Mouse (Mus musculus): ENCODE measurements at regions not wholly inside any gene's neighbourhood (a gene's known extent, or its start where the extent isn't known, plus 50 kb on each side); places are given as distances from the start of the nearest gene placed in this dataset.

GRCm38 (mm10) chr2:117820708-117821107, 291.0 kb upstream of the Thbs1 start:
- no peaks in the 10 kb centered on the region for H3K27me3 ChIP-seq (replicated peaks; ENCODE audit: control insufficient read depth, insufficient read depth, low read length)
- ATAC-seq (no peak), DNase-seq (ENCODE audit: low spot score) (no peak)
- H3K4me1 ChIP-seq (ENCODE audit: control insufficient read depth, insufficient read depth, low read length): no peaks in the 10 kb centered on the region
- H3K9ac ChIP-seq (ENCODE audit: low read length): no peak overlapping the region
- H3K27ac ChIP-seq (ENCODE audit: low read depth, low read length): no peak overlapping the region
- no peak overlapping the region for H3K4me3 ChIP-seq (ENCODE audit: low read depth, low read length)
- no peak overlapping the region for H3K4me2 ChIP-seq (ENCODE audit: low read length)
- H3K9me3 ChIP-seq (replicated peaks; ENCODE audit: control insufficient read depth, low read length): no peaks in the 10 kb centered on the region
- no peaks in the 10 kb centered on the region for H3K36me3 ChIP-seq (ENCODE audit: control insufficient read depth, insufficient read depth, low read length)

- Histone ChIP-seq H3K36me3 (ENCODE audit: control insufficient read depth, insufficient read depth, low read length) (no peaks in the 10 kb centered on the region), H3K27ac (ENCODE audit: low read depth, low read length) (no peak overlapping the region), H3K4me2 (ENCODE audit: low read length) (no peak overlapping the region), H3K9me3 (replicated peaks; ENCODE audit: control insufficient read depth, low read length) (no peaks in the 10 kb centered on the region), H3K9ac (ENCODE audit: low read length) (no peak overlapping the region), H3K27me3 (replicated peaks; ENCODE audit: control insufficient read depth, insufficient read depth, low read length) (no peaks in the 10 kb centered on the region), H3K4me3 (ENCODE audit: low read depth, low read length) (no peak overlapping the region), H3K4me1 (ENCODE audit: control insufficient read depth, insufficient read depth, low read length) (no peaks in the 10 kb centered on the region)
- WGBS: 77% methylated on average over 8 of the region's 8 CpGs
- DNase-seq (ENCODE audit: low spot score) (no peak), ATAC-seq (no peak)
Measured at GRCm38 (mm10) chr2:117825088-117825487, 286.6 kb upstream of the Thbs1 start.

- DNase-seq (ENCODE audit: low spot score) (no peak), ATAC-seq (no peak)
- Histone ChIP-seq H3K4me1 (ENCODE audit: control insufficient read depth, insufficient read depth, low read length) (no peaks in the 10 kb centered on the region), H3K36me3 (ENCODE audit: control insufficient read depth, insufficient read depth, low read length) (no peaks in the 10 kb centered on the region), H3K9ac (ENCODE audit: low read length) (no peak overlapping the region), H3K27me3 (replicated peaks; ENCODE audit: control insufficient read depth, insufficient read depth, low read length) (no peaks in the 10 kb centered on the region), H3K4me2 (ENCODE audit: low read length) (no peak overlapping the region), H3K4me3 (ENCODE audit: low read depth, low read length) (no peak overlapping the region), H3K27ac (ENCODE audit: low read depth, low read length) (no peak overlapping the region), H3K9me3 (replicated peaks; ENCODE audit: control insufficient read depth, low read length) (no peaks in the 10 kb centered on the region)
- WGBS: 89% methylated on average over 3 of the region's 3 CpGs
Measured at GRCm38 (mm10) chr2:117827278-117827677, 284.4 kb upstream of the Thbs1 start.

GRCm38 (mm10) chr2:117838387-117838786, 273.3 kb upstream of the Thbs1 start:
- Histone ChIP-seq H3K4me3 (ENCODE audit: low read depth, low read length) (no peak overlapping the region), H3K9ac (ENCODE audit: low read length) (no peak overlapping the region), H3K9me3 (replicated peaks; ENCODE audit: control insufficient read depth, low read length) (no peaks in the 10 kb centered on the region), H3K4me2 (ENCODE audit: low read length) (no peak overlapping the region), H3K4me1 (ENCODE audit: control insufficient read depth, insufficient read depth, low read length) (no peaks in the 10 kb centered on the region), H3K27me3 (replicated peaks; ENCODE audit: control insufficient read depth, insufficient read depth, low read length) (no peaks in the 10 kb centered on the region), H3K36me3 (ENCODE audit: control insufficient read depth, insufficient read depth, low read length) (no peaks in the 10 kb centered on the region), H3K27ac (ENCODE audit: low read depth, low read length) (no peak overlapping the region)
- DNase-seq (ENCODE audit: low spot score) (no peak), ATAC-seq (no peak)
- WGBS: 79% methylated on average over 2 of the region's 2 CpGs

- H3K9ac ChIP-seq (ENCODE audit: low read length): no peak overlapping the region
- no peak for DNase-seq (ENCODE audit: low spot score)
- ATAC-seq: no peak
- WGBS: 94% methylated on average over 1 of the region's 1 CpGs
- H3K4me1 ChIP-seq (ENCODE audit: control insufficient read depth, insufficient read depth, low read length): no peaks in the 10 kb centered on the region
- H3K4me3 ChIP-seq (ENCODE audit: low read depth, low read length): no peak overlapping the region
- no peaks in the 10 kb centered on the region for H3K9me3 ChIP-seq (replicated peaks; ENCODE audit: control insufficient read depth, low read length)
- H3K4me2 ChIP-seq (ENCODE audit: low read length): no peak overlapping the region
- H3K27me3 ChIP-seq (replicated peaks; ENCODE audit: control insufficient read depth, insufficient read depth, low read length): no peaks in the 10 kb centered on the region
- no peaks in the 10 kb centered on the region for H3K36me3 ChIP-seq (ENCODE audit: control insufficient read depth, insufficient read depth, low read length)
- no peak overlapping the region for H3K27ac ChIP-seq (ENCODE audit: low read depth, low read length)
Measured at GRCm38 (mm10) chr2:117840406-117840805, 271.3 kb upstream of the Thbs1 start.

GRCm38 (mm10) chr2:117842309-117842986, 269.2 kb upstream of the Thbs1 start:
- Histone ChIP-seq H3K36me3 (ENCODE audit: control insufficient read depth, insufficient read depth, low read length) (no peaks in the 10 kb centered on the region), H3K4me2 (ENCODE audit: low read length) (no peak overlapping the region), H3K9ac (ENCODE audit: low read length) (no peak overlapping the region), H3K27ac (ENCODE audit: low read depth, low read length) (no peak overlapping the region), H3K4me1 (ENCODE audit: control insufficient read depth, insufficient read depth, low read length) (no peaks in the 10 kb centered on the region), H3K9me3 (replicated peaks; ENCODE audit: control insufficient read depth, low read length) (no peaks in the 10 kb centered on the region), H3K27me3 (replicated peaks; ENCODE audit: control insufficient read depth, insufficient read depth, low read length) (no peaks in the 10 kb centered on the region), H3K4me3 (ENCODE audit: low read depth, low read length) (no peak overlapping the region)
- ATAC-seq (no peak), DNase-seq (ENCODE audit: low spot score) (no peak)
- 77% methylated on average over 1 of the region's 1 CpGs for WGBS

- ATAC-seq (no peak), DNase-seq (ENCODE audit: low spot score) (no peak)
- H3K4me2 ChIP-seq (ENCODE audit: low read length): no peak overlapping the region
- no peaks in the 10 kb centered on the region for H3K36me3 ChIP-seq (ENCODE audit: control insufficient read depth, insufficient read depth, low read length)
- H3K9me3 ChIP-seq (replicated peaks; ENCODE audit: control insufficient read depth, low read length): no peaks in the 10 kb centered on the region
- H3K27me3 ChIP-seq (replicated peaks; ENCODE audit: control insufficient read depth, insufficient read depth, low read length): no peaks in the 10 kb centered on the region
- no peak overlapping the region for H3K9ac ChIP-seq (ENCODE audit: low read length)
- no peak overlapping the region for H3K27ac ChIP-seq (ENCODE audit: low read depth, low read length)
- 95% methylated on average over 1 of the region's 1 CpGs for WGBS
- no peaks in the 10 kb centered on the region for H3K4me1 ChIP-seq (ENCODE audit: control insufficient read depth, insufficient read depth, low read length)
- no peak overlapping the region for H3K4me3 ChIP-seq (ENCODE audit: low read depth, low read length)
Measured at GRCm38 (mm10) chr2:117852442-117852841, 259.2 kb upstream of the Thbs1 start.

GRCm38 (mm10) chr2:117862301-117862700, 249.4 kb upstream of the Thbs1 start:
- Histone ChIP-seq H3K9me3 (replicated peaks; ENCODE audit: control insufficient read depth, low read length) (no peaks in the 10 kb centered on the region), H3K4me3 (ENCODE audit: low read depth, low read length) (no peak overlapping the region), H3K36me3 (ENCODE audit: control insufficient read depth, insufficient read depth, low read length) (no peaks in the 10 kb centered on the region), H3K4me1 (ENCODE audit: control insufficient read depth, insufficient read depth, low read length) (no peaks in the 10 kb centered on the region), H3K4me2 (ENCODE audit: low read length) (no peak overlapping the region), H3K27ac (ENCODE audit: low read depth, low read length) (no peak overlapping the region), H3K27me3 (replicated peaks; ENCODE audit: control insufficient read depth, insufficient read depth, low read length) (no peaks in the 10 kb centered on the region), H3K9ac (ENCODE audit: low read length) (no peak overlapping the region)
- ATAC-seq (no peak), DNase-seq (ENCODE audit: low spot score) (no peak)
- 51% methylated on average over 3 of the region's 3 CpGs for WGBS

GRCm38 (mm10) chr2:117865119-117865518, 246.6 kb upstream of the Thbs1 start:
- Histone ChIP-seq H3K27ac (ENCODE audit: low read depth, low read length) (no peak overlapping the region), H3K9me3 (replicated peaks; ENCODE audit: control insufficient read depth, low read length) (no peaks in the 10 kb centered on the region), H3K9ac (ENCODE audit: low read length) (no peak overlapping the region), H3K4me3 (ENCODE audit: low read depth, low read length) (no peak overlapping the region), H3K4me1 (ENCODE audit: control insufficient read depth, insufficient read depth, low read length) (no peaks in the 10 kb centered on the region), H3K36me3 (ENCODE audit: control insufficient read depth, insufficient read depth, low read length) (no peaks in the 10 kb centered on the region), H3K4me2 (ENCODE audit: low read length) (no peak overlapping the region), H3K27me3 (replicated peaks; ENCODE audit: control insufficient read depth, insufficient read depth, low read length) (no peaks in the 10 kb centered on the region)
- ATAC-seq (no peak), DNase-seq (ENCODE audit: low spot score) (no peak)
- 100% methylated on average over 1 of the region's 1 CpGs for WGBS
